Mouse (Mus musculus): ENCODE measurements around the gene Anp32e.
"Not testable (repeated sequence)": the region's sequence is repeated elsewhere in the genome, so short reads cannot be mapped to it uniquely, and the experiment has no call there.

Anp32e gene

DNA sequence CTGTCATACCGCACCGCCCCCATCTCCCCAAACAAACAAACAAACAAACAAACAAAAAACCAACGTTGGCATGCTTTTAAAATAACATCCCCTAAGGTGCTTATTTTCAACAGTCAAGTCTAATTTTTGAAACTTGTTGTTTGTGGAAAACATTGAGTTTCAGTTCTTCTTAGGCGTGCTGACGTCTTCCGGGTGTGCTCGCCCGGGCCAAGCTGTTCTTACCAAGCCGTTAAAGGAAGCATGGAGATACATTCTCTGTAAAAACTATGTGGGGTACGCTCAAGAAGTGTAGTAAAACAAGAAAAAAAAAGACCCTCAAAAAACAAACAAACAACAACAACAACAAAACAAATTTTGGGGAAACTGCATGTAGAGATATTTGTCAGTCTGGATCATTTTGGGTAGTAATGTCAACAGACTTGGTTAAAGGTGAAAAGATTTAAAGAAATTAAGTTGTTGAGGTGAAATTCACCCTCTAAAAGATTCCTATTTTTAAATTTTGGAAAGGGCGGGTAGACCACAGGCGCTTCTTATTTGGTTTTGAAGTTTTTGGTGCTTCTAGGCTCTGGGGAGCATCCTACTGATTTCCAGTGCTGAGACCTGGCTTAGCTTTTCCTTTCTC lies 43.3 kb downstream of the Anp32e start:
- no peak for DNase-seq (ENCODE audit: low spot score in 2 of 2)

DNA sequence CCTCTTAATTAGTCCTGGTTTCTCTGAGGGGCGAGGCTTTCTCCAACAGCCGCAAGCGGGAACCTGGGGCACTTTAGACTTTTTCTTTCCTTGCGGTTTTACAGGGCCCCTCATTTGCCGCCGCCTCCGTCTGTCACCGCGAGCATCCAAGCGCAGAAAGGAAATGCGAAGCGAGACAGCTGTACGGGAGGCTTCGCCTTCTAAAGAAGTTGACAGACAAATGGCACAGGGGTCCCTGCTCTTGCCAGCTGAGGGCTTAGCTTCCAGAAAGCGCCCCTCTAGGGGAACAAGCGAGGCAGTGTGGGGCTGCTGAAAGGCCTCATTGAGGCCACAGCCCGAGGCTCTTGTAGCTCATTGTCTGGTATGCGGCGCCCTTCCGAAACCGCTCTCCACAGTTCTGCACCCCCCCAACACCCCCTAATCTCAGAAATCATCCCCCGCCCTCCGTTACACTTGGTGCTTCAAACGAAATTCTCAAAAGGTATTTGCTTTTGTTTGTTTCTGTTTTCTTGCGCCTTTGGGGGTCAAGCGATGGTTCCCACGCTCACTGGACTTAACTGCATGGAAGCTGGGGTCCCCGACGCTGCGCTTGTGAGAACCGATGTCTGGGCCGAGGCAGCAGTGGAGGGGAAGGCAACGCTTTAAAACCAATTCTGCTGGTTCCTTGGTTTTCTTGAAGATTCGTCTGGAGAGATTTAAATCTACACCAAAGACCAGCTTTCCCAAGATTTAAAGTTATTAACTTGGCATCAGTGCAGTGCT lies 44.0 kb downstream of the Anp32e start:
- no peak for DNase-seq (ENCODE audit: low spot score in 2 of 2)

DNA sequence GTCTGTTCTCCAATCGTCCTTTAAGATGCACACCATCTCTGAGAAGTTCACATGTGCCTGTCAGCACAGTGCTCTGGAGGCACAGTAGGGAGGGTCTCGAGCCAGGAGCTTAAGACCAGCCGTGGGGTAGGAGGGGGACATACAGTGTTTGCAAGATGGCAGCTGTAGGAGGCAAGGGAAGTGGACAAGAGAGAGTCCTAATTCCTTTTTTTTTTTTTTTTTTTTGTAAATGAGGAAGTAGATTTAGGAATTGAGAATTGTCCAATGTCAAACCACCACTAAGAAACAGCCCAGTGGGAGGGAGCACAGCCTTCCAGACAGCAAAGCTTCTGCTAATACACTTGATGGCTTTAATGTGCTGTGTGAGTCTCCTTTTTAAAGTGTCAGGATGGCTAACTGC lies 48.0 kb downstream of the Anp32e start:
- DNase-seq (ENCODE audit: low spot score in 2 of 2): no peak

DNA sequence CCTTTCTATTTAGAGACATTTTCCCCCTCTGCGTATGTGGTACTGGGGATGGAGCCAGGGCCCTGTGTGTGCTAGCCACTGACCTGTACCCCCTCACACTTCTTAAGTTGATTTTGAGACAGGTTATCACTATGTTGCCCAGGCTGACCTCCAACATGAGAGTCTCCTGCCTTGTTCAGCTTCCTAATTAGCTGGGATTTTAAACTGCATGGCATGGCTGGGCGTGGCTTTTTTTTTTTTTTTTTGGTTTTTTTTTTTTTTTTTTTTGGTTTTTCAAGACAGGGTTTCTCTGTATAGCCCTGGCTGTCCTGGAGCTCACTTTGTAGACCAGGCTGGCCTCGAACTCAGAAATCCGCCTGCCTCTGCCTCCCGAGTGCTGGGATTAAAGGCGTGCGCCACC lies 48.5 kb downstream of the Anp32e start:
- DNase-seq (ENCODE audit: low spot score in 2 of 2): not testable (repeated sequence)

DNA sequence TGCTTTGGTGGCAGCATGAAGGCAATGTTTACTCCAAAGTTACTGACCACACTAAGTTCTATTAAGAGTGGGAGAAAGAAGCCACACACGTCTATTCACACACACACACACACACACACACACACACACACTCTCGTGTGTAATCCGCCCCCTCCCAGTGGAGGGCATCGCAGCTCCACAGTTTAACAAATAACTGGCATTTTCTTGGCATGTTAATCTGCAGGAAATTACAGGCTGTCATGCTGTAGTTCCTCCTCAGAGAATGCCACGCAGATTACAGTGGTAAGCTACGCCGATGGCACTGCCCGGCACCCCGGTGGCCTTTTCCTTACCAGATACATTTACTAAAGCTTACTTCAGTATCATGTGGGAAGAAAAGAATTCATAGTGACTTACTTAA lies 49.2 kb downstream of the Anp32e start:
- DNase-seq (ENCODE audit: low spot score in 2 of 2): no peak

DNA sequence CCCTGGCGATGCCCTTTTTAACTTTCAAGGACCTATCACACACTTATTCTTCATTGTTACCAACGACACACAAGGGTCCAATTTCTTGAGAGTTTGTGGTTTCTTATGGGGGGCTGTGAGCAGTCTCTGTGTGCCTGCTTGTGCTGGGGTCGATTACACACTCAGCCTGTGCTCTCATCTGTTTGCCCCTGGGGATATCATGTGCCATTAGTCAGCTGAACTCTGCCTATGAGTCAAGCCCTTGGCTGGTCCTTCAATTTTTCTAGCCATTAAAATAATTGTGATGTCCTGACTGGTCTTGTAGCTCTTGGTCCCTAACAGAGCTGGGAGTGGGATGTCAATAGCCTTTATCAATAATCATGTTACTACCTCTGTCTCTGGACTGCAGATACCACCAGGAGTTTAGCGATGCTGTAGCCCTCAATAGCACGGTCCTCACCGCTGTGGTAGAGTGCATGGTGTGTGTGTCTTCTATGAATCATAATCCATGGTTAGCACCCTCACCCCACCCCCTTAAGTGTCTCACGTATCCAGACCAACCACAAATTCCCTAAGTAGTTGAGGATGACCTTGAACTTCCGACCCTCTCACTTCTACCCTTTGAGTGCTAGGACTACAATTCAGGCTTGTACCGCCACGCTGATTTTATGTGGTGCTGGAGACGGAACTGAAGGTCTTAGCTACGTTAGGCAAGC lies 51.4 kb downstream of the Anp32e start:
- DNase-seq (ENCODE audit: low spot score in 2 of 2): no peak

DNA sequence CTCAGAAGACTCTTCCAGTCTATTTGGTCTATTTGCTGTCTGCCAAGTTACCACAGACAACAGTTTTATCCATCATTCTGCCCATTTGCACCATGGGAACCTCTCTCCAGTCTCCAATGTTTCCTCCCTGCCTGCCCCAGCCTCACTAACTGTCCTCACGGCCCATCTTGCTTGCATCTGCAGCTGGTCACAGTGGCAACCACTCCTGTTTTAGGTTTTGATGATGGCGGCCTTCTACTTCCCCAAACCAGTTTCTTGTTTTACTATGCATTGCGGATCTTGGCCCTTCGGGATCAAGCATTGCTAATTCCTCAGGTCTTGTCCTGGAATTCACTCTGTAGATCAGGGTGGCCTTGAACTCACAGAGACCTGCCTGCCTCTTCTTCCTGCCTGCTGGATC lies 53.1 kb downstream of the Anp32e start:
- DNase-seq (ENCODE audit: low spot score in 2 of 2): no peak

DNA sequence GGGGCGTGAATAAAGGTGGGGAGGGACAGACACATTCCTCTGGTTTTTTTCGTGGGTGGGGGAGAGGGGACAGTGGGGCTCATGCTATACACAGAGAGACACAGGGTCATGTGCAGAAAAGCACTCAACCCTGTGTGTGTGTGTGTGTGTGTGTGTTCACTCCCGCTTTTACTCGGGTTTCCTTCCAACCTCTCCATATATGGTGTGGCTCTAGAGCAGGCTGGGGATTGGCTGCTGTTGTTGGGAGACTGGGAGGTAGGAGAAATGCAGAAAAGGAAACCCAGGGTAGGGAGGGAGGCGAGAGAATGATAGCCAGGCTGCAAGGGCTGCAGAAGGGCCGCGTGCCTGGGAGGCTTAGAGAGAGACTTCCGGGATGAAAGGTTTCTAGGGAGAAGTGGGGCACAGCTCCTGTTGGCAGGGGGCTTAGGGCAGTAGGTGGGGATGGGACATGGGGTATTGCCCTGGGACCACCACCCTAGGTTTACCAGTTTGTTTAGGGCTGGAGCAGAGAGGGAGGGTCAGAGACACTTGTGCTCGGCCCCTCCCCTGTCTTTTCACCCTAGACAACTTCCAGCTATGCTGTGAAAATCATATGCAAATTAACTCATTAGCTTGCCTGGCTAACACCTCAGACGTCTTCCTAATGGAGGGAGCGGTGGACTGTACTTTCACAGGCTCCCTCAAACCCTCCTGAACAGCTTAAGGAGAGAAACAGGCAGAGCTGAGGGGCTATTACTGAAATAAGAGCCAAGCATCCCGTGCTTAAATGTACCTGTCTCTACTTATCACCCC lies 56.4 kb downstream of the Anp32e start:
- peak; percentile 69 to 70 for DNase-seq (ENCODE audit: low spot score in 2 of 2)

DNA sequence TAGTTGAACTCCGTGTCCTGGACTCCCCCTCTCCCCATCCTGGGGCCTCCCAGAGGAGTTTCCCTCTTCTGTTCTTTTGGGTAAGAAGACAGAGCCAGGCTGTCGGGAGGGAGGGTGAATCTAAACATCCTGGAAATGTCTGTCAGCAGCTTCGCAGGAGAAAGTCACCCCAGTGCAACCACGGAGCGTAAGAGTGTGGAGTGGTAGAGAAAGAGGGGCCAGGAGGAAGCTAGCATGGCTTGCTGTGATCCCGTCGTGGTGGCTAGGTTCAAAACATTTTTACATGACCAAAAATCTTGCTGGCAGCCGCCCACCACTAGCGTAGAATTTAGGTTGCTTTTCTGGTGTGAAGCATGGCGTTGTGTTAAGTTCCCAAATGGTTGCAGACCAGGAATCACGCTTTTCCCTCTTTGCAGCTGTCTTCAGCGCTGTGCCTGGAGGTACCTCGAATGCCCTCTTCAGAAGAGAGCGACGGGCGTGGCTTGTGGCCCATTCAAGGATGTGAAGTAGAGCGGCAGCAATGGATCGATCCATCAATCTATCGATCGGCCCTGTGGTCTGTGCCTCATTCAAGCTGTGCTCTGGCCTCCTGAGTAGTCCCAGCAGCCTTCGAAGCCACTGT lies 57.1 kb downstream of the Anp32e start:
- DNase-seq (ENCODE audit: low spot score in 2 of 2): no peak

DNA sequence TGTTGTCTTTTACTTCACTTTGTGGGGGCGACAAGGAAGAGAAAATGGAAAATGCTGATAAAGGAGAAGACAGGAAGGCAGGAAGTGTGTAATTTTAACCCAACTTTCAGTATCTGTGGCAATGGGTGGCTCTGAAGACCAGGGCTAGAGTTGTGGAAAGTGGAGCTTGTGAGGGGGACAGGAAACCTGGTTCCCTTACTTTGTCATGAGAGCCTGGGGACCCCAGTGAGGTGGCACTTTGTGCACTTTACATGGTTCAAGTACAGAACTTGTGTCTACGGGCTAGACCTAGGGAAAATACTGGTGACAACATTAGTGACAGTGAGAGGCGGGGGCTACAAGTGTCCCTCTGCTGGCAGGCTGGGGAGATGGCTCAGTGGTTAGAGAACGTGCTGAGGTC lies 57.9 kb downstream of the Anp32e start:
- DNase-seq (ENCODE audit: low spot score in 2 of 2): no peak

DNA sequence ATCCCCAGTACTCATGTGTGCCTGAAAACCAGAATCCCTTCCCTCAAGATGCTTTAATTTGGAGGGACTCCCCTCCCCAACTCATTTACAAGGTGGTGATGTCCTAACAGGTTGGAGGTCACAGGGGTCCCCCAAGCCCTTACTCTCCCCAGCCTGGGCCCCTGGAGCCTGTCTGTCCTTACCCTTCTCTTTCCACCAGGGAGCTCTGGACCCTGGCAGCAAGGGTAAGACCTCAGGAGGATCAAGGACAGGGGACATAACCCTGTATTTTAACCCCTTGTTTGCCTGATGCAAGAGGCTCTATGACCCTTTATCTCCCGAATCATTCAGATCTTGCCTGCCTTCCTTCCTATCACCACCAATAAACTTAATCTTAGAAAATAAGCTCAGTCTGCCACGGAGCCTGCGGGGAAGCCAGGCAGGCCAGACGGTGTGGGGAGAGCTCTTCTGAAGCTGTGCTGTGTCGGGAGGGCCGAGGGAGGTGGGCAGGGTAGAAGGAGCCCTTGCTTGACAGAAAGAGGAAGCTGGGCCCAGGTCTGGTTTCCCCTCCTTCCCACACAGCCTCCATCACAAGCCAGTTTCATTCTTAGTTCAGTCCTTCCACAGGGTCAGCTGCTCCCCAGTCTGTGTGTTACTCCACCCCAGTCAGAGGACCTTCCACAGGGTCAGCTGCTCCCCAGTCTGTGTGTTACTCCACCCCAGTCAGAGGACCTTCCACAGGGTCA lies 58.5 kb downstream of the Anp32e start:
- DNase-seq (ENCODE audit: low spot score in 2 of 2): no peak

DNA sequence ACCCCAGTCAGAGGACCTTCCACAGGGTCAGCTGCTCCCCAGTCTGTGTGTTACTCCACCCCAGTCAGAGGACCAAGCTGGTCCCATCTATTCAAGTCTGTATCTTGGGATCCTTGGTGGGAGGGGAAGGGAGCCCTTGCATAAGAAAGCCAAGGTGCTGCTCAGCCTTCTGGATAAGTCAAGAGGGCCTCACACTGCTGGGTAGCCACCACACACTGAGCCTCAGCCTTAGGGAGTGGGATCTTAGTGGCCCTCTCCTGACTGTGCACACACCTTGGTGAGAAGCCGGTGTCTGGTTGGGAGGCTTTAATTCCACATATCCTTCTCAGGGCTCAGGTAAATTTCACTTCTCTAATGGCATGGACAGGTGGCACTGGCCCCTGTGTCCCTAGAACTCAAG lies 59.1 kb downstream of the Anp32e start:
- DNase-seq (ENCODE audit: low spot score in 2 of 2): no peak

DNA sequence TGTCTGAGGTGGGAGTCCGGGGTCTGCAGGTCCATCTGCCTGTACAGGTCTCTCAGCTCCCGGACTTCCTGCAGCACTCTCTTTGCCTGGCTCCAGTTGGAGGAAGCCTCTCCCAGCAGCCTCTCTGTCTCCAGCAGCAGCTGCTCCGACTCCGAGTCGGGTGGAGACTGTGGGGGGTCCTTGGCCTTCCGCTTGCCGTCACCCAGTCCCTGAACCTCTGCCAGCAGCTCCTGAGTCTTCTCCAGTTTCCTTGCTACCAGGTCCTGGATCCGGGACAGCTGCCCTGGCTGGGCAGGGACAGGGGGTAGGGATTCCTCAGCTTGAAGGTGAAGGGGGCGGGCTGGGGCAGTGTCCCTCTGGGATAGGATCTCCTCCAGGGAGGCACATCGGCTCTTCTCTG lies 59.9 kb downstream of the Anp32e start:
- DNase-seq (ENCODE audit: low spot score in 2 of 2): peak in 1 of 2 experiments; percentile 67

DNA sequence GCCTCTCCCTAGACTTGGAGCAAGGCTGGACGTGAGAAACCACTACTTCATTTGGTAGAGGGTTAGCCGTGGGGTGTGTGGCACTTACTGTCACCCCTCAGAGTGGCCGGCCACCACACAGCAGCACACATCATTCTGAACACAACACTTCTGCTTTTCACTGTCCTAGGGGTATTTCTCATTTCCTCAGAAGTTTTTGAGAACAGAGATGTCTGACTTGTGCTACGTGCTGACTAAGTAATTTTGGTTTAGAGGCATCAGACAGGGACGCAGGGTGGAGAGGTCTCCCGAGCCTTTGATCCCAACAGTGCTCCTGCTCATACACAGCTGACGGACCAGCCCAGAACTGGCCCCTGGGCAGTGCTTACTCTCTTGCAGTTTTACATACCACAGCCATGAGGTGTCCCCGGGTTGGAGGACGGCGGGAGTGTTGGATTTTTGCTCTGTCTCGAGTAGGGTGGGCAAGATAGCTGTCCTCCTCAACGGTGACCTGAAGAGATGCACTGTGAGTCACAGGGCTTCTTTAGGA lies 61.4 kb downstream of the Anp32e start:
- DNase-seq (ENCODE audit: low spot score in 2 of 2): no peak

DNA sequence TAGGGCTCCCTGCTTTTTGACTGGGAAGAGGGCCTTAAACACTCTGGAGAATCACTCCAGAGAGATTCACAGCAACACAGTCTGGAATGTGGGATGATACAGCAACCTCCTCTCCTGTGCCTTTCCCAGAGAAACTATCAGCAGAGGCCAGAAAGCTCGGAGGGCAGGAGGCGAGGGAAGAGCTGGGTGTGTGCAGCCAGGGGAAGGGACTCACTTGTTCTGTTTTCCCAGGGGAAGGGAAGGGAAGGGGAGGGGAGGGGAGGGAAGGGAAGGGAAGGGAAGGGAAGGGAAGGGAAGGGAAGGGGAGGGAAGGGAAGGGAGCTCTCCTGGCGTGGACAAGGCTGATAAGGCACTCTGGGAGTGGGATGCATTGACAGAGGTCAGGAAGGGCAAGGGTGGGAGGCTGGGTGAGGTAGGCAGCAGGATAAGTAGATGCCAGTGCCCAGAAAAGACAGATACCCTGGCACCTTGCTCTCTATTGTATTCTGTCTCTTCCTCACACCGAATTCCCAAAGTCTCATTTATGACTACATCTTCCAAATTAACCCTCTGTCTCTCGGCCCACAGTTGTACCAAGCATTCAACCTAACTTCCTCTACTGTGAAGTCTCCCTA lies 64.1 kb downstream of the Anp32e start:
- no peak for DNase-seq (ENCODE audit: low spot score in 2 of 2)

DNA sequence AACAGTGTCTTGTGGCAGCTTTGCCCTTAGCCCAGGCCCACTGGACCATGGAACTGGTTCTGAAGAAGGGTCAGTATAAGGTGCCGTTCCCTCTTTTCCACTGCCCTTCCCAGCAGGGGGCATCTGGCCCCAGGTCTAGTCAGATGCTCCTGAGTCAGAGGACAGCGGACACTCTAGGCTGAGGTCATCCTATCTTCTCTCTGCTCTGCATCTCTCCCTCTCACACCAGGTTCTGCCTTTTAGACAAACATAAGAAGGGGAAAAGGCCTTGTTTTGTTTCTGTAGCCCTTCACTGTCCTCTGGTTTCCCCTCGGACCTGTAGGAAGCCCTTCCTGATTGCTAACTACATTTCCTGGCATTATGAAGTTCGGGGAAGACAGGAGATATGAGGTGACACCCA lies 64.8 kb downstream of the Anp32e start:
- DNase-seq (ENCODE audit: low spot score in 2 of 2): no peak

DNA sequence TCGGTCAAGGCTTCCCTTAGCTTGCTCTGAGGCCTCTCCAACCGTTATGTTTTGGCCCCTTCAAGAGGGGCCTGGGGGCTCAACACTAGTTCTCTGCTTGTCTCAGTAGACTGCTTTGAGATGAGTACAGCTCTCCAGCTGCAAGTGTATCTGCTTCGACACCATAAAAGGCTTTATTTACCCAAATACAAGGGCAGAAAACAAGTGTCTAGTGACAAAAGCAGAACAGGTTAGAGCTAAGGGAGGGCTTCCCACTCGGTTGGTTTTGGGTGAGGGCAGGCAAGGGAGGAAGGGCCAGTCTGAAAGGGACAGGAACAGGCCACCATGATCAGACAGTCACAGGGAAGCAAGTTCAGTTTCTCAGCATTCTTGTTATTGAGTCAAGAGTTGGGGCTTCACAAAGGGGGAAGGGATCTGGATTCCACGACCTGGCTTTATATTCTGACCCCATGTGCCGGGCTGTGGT lies 65.4 kb downstream of the Anp32e start:
- DNase-seq (ENCODE audit: low spot score in 2 of 2): no peak

DNA sequence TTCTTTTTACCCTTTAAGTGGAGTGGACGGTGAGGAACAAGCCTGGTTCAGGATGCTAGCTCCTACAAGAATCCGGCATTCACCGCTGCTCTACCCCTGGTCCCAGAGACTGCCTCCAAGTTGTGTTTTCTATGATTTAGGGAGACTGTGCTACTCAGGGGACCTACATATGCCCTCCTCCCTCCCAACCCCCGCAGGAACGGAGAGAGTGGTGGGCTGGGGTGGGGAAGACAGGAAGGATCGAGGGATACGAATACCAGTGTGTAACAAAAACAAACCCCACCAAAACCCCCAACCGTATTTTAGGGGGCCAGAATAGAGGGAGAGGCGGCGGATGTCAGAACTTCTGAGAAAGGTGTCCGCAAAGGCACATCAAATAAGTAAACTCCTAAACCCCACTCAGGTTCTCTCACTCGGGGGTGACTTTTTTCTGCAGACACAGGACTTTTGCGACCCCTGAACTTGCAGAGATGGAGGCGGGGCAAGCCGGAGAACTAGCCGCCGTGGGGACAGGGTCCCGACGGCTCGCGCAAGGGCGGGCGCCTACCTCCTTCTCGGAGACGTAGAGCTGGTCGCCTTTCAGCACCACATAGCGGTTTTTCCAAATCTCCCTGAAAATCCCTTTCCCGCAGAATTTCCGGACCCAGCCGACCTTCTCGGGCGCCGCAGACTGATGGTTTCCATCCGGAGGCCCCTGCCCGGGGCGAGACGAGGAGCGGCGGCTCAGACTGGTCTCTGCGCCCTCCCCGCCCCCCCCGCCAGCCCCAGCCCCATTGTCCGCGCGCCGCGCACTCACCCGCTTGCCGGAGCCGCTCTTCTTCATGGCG lies 66.1 kb downstream of the Anp32e start:
- DNase-seq (ENCODE audit: low spot score in 2 of 2): no peak

DNA sequence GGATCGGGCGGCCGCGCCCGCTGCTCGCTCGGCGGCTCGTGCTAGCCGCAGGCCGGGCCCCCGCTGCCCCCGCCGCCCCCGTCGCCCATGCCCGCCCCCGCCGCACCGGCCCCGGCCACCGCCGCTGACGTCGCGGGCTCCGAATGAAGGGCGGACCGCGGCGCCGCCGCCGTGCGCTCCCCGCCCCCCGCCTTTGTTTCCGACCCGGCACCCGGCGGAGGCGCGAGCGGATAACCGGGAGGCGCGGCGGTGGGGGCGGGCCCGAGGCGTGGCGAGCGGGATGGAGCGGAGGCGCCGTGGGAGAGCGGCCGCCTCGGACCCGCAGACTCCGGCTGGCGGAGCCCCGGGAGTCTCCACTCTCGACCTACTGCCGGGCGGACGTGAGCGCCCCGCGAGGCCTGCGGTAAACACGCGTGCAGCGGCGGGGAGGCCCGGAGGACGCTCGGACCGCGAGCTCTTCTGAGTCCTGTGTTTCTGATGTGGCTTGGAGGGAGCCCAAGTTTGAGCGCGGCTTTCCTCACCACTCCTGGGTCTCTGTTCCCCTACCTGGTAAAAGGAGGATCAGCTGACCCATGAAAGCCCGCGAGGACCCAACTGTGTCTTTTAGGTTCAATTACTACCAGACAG lies 66.9 kb downstream of the Anp32e start, which contains the start of gene Plekho1:
Gene Plekho1, minus strand, starts transcription at position 200 of the 627 bp plus-strand sequence.
- DNase-seq (ENCODE audit: low spot score in 2 of 2): peak; percentile 55 to 70

Measured in urinary bladder, postnatal 4 days (tissue).